Mouse (Mus musculus) retina, postnatal 1 day (tissue): Measurements from ENCODE around the gene Spred2.

Source experiments
- DNase-seq: peaks from one replicate; pipeline ENCODE4 v3.0.0-alpha.2; 2012

Gene Spred2

GRCm38 (mm10) chr11:19959006-19959405 is 34.8 kb downstream of the Spred2 start:
- no peak for DNase-seq

GRCm38 (mm10) chr11:19959897-19960296 is 35.7 kb downstream of the Spred2 start:
- no peak for DNase-seq

- DNase-seq: no peak
Observed at GRCm38 (mm10) chr11:19960541-19960940, 36.4 kb downstream of the Spred2 start.

- no peak for DNase-seq
Observed at GRCm38 (mm10) chr11:19961088-19961487, 36.9 kb downstream of the Spred2 start.

- no peak for DNase-seq
Observed at GRCm38 (mm10) chr11:19961766-19962365, 37.7 kb downstream of the Spred2 start.

- no peak for DNase-seq
Observed at GRCm38 (mm10) chr11:19962796-19963195, 38.6 kb downstream of the Spred2 start.

GRCm38 (mm10) chr11:19963717-19964141 is 39.6 kb downstream of the Spred2 start:
- no peak for DNase-seq

- DNase-seq: no peak
Observed at GRCm38 (mm10) chr11:19964333-19964732, 40.2 kb downstream of the Spred2 start.

- DNase-seq: peak; percentile 26
Observed at GRCm38 (mm10) chr11:19965037-19965611, 40.9 kb downstream of the Spred2 start.

- DNase-seq: no peak
Observed at GRCm38 (mm10) chr11:19965664-19966063, 41.5 kb downstream of the Spred2 start.

- DNase-seq: no peak
Observed at GRCm38 (mm10) chr11:19966294-19966693, 42.1 kb downstream of the Spred2 start.

- no peak for DNase-seq
Observed at GRCm38 (mm10) chr11:19969584-19969983, 45.4 kb downstream of the Spred2 start.

GRCm38 (mm10) chr11:19971954-19972750 is 48.0 kb downstream of the Spred2 start:
- no peak for DNase-seq

- no peak for DNase-seq
Observed at GRCm38 (mm10) chr11:19973032-19973790, 49.0 kb downstream of the Spred2 start.

GRCm38 (mm10) chr11:19976032-19976431 is 51.9 kb downstream of the Spred2 start:
- DNase-seq: no peak

GRCm38 (mm10) chr11:19977687-19978086 is 53.5 kb downstream of the Spred2 start:
- DNase-seq: no peak

- no peak for DNase-seq
Observed at GRCm38 (mm10) chr11:19979338-19979737, 55.2 kb downstream of the Spred2 start.

GRCm38 (mm10) chr11:19982113-19982512 is 57.9 kb downstream of the Spred2 start:
- DNase-seq: no peak

GRCm38 (mm10) chr11:19982779-19983178 is 58.6 kb downstream of the Spred2 start:
- no peak for DNase-seq

GRCm38 (mm10) chr11:19983298-19983697 is 59.1 kb downstream of the Spred2 start:
- no peak for DNase-seq

- no peak for DNase-seq
Observed at GRCm38 (mm10) chr11:19984029-19984428, 59.9 kb downstream of the Spred2 start.

GRCm38 (mm10) chr11:19985283-19985854 is 61.2 kb downstream of the Spred2 start:
- no peak for DNase-seq

- DNase-seq: no peak
Observed at GRCm38 (mm10) chr11:19986443-19986861, 62.3 kb downstream of the Spred2 start.
